Mouse (Mus musculus) spleen, postnatal 36 days (tissue): ENCODE measurements around the gene Olfr294.

Source experiments
- DNase-seq, 2 experiments: peaks; one replicate each; pipeline ENCODE4 v3.0.0; 2022; ENCODE audit warnings: low spot score in 2 of 2, mixed read lengths in 1 of 2

The Olfr294 gene

GRCm38 (mm10) chr7:86616543-86616942 lies at the start of gene Olfr294:
Gene Olfr294 (minus strand): TSS chr7:86616643.
- DNase-seq, result no peak

DNA sequence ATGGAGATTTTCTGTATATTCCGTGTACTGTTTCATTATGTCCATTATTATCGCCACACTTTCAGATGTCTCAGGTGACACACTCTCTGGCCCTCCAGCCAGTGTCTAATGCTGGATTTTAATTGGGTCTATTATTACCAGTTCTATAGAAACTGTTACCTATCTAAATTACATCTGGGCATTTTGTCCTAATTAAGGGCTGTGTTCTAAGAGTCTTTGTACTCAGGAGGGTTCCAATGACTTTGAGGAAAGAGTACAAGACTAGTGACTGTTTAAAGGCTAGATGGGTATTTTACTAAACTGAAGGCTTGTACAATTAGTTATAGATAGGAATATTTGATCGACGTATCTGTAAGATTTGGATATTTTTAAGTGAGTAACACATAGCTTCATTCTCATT lies 32.3 kb upstream of the Olfr294 start, which contains the start of gene Olfr293:
TSS of gene Olfr293 (plus strand) at position 301 of the 400 bp plus-strand sequence.
- no peak for DNase-seq

DNA sequence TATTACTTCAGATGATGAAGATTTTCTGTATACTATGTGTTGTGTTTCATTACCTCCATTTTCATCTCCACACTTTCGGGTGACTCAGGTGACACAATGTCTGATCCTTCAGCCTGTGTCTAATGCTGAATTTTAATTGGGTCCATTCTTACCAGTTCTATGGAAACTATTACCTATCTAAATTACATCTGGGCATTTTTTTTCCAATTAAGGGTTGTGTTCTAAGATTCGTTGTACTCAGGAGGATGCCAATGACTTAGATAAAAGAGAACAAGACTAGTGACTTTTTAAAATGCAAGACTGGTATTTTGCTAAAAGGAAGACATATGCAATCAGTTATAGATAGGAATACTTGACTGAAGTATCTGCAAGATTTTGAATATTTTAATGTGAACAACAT lies 32.9 kb downstream of the Olfr294 start, which contains the start of gene Olfr295:
TSS of gene Olfr295 (plus strand) at position 301 of the 400 bp plus-strand sequence.
- no peak for DNase-seq
